Mouse (Mus musculus): ENCODE data around the gene 4930452B06Rik.
"Not testable (repeated sequence)": the region's sequence is repeated elsewhere in the genome, so short reads cannot be mapped to it uniquely, and the experiment has no call there.

The 4930452B06Rik gene

DNA sequence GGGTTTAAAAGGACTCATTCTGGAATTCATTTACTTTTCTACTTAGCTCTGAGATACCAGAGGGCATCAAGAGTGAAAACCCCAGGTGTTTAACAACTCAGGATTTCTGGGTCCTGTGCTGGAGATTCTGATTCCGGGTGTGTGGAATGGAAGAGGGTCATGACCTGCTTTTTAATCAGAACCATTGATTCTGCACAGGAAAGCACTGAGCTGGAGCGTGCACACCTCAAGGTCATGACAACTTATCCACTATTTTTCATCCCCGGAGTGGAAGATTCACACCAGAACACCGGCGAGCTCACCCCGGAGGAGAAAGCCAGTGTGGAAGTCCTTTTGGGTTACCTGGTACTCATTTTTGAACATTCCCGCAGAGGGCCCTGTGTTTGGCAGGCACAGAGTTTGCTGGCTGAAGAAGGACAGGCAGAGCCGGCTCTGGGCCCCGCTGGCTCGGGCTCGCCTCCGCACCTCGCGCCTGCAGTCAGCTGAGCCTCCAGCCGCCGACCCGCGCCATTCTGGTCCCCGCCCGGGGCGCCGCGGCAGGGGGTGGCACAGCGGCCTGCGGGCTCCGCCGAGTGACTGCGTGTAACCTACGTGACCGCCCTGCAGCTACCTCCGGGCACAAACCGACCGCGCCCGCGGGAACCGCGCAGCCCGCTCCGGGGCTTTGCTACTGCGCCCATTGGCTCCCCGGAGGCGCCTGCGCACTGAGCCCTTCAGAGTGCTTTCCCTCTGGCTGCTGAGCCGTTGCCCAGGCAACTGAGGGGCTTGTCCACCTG, at the start of gene 4930452B06Rik:
TSS of gene 4930452B06Rik (minus strand) at position 605 of the 776 bp plus-strand sequence.
- peak; percentile 7 for DNase-seq (ENCODE audit: extremely low read depth, insufficient read length, low spot score)

DNA sequence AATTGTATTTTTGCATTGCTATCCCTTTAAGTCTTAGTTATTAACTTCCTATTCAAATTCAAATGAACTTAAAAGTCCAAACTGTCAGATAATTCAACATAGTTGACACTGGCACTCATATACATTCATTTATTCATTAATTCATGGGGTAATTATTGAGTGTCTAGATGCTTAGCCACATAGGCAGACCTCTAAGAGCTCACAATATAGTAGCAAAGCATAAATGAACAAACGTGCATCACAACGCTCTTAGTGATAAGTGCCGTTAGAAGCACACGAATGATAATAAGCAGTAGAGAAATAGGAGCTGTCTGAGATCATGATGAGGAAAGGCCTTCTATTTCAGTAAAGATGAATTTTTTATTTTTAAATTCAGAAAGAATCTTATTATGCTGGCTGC, 46.6 kb upstream of the 4930452B06Rik start:
- DNase-seq (ENCODE audit: extremely low read depth, insufficient read length, low spot score) = no peak

DNA sequence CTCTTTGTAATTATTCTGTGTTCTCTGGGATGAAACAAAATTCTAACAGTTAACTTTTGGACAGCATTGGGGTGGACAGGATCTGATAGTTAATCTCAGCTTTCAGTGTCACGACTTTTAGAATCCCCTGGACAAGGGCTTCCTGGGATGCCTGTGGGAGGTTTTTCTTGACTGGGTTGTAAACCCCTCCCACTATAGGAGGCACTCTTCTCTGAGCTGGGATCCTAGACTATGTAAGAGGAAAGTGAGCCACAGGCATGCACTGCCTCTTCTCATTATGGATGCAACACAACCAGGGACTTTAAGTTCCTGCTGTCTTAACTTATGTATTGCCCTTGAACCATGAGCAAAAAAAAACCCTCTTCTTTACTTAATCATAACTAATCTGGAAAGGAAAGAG, 23.4 kb upstream of the 4930452B06Rik start:
- DNase-seq (ENCODE audit: extremely low read depth, insufficient read length, low spot score) = no peak

DNA sequence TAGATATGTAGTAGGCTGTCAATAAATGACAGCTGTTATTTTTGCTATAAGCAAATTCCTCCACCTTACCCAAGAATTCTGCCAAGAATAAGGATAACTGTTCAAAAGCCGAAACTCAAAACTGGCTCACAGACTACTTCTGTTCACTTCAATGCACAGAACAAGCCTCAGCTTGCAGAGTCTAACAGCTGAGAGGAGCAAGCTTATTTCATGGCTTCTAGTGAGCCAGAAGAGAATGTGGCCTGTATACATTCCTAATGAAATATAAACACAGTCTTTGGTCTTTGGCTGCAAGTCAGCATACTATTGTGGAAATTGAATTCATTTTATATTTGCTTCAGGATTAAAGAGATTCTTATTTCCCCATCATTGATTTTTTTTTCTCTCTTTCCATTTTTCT, 22.4 kb upstream of the 4930452B06Rik start:
- no peak for DNase-seq (ENCODE audit: extremely low read depth, insufficient read length, low spot score)

DNA sequence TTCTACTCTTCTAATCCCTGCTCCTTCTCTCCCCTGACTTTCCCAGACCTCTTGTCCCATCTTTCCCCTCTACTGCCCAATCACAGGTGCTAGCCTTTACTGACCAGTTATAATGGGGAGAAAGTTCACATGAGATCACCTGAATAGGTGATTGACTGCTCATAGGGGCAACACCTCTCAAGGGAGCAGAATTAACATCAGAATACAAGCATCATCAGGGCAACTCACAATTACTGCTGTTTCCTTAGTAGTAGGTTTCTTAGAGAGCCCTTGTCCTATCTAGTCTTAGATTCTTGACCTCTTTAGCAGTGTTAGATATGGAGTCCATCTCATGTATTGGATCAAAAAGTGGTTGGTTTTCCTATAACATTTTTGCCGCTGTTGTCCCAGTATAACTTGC, 20.1 kb upstream of the 4930452B06Rik start:
- no peak for DNase-seq (ENCODE audit: extremely low read depth, insufficient read length, low spot score)

DNA sequence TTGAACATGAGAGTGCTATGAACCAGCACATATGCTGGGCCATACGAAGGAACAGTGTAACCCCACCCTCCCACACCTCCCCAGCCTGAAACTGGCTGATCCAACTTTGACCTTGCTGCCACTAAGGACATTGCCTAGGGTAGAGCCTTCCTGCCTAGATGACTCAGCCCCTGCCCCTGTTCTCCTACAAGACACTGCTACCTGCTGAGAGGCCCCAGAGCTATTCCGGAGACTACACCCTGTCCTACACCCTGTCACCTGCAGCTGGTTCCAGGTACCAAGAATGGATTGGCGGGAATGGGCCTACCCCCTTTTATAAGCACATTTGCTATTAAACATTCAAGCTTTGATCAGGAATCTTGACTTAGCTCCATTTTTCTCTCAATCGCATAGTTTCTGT, 13.9 kb upstream of the 4930452B06Rik start:
- DNase-seq (ENCODE audit: extremely low read depth, insufficient read length, low spot score) = no peak

DNA sequence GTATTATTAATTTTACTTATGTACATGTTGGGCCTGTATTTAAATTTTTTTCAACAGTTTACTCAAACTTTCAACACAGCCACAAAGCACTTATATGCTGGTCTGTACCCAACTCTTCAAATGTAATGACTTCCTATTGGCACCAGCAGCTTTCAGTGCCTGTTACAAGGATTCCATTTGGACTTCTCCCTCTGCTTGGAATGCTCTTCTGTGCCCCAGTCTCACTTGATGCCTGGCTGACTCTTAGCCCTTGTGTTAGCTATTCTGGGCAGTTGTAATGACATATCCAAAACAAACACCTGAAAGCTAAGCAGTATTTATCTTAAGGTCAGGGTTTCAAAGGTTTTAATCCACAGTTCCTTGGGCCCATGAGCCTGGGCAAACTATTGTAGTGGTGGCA, 5.7 kb downstream of the 4930452B06Rik start:
- DNase-seq (ENCODE audit: extremely low read depth, insufficient read length, low spot score) = no peak

DNA sequence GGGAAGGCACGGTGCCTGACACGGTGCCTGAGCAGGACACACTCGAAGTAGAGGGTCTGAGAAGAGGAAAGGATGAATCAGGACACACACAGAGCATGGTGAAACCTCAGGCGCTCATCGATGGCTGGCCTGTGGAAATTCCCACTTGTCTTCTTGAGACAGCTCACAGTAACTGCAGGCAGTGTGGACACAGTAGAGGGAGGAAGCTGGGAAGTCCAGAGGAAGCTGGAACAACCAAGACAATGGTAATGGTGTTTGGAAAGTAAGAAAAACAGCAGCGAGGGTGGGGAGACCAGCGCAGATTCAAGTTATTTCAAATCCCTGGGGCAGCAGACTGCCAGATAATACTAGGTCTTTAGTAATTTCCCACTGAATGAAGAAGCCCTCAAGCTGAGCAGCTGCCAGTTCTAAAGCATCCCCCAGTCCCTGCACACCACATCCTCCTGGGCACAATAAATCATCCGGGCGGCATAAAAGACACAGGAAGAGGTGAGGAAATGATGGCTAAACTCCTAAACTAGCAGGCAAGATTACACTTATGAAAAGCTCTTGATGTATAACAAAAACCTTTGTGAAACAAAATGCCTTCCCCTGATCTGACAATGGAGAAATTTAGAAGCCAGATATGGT, 24.3 kb downstream of the 4930452B06Rik start:
- DNase-seq (ENCODE audit: extremely low read depth, insufficient read length, low spot score) = no peak

DNA sequence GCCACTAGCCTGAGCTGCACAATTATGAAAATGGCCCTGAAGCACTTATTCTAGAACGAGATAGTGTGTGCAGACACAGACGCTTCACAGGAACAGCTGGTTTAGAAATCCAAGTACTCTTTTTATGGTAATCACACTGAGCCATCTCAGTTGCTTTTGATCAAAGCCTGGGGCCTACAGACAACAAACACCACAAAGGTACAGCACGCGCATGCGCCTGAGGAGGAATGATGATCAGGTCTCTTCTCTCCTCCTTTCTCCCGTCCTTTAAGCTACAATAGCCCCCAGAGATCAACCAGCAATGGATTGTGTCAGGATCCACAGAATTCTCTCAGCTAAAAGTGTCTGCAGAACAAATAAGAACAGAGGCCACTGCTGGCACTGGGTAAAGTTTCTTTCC, 33.8 kb downstream of the 4930452B06Rik start:
- no peak for DNase-seq (ENCODE audit: extremely low read depth, insufficient read length, low spot score)

DNA sequence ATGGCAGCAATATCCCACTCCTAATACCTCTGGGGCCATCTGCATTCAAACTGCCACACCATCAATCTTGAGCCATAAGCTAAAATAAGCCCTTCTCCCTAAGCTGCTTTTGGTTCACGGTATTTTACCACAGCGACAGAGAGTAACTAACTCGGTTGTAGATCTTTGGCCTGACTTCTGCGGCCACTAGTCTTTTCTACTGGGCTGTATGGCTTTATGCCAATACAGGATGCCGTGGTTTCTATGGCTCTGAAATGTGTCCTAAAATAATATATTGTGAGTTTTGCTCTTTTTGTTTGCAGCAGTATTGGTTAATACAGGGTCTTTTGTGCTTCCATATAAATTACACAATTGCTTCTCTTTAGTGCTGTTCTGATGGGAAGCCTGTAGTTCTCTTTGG, 37.6 kb downstream of the 4930452B06Rik start:
- no peak for DNase-seq (ENCODE audit: extremely low read depth, insufficient read length, low spot score)

DNA sequence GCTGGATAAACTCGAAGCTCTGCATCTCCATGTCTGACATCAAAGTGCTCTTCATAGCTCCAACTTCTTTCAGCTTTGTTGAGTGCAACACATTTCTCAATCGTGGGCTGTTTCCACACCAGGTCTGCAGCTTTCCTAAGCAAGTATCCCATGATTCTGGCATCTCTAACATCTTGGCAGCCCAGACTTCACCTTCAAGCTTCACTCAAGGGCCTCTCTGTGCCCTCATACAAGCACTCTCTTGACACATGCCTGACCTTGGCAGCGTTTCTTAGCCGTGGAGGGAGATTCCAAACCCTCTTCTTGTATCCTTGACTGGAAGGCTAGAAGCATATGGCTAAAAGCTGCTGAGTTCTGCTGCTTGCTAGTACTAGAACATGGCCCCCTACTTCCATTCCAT, 38.6 kb downstream of the 4930452B06Rik start:
- no peak for DNase-seq (ENCODE audit: extremely low read depth, insufficient read length, low spot score)

DNA sequence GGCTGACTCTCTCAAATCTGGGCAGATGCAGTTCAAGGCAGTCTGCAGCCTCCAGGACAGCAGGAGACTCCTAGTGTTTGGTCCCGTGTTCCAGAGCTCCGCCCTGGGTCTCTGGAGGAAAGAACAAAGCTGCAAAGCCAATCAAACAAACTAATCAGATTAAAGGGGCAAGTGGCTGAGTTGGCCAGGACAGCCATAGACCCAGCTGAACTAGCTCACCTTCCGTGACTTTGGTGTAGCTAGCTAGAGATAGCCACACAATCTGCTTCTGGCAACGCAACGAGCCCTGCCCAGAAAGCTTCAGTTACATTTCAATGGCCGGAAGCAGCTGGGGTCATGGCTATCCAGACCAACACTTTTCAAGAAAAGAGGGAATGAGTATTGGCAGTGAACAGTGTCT, 44.9 kb downstream of the 4930452B06Rik start:
- no peak for DNase-seq (ENCODE audit: extremely low read depth, insufficient read length, low spot score)

DNA sequence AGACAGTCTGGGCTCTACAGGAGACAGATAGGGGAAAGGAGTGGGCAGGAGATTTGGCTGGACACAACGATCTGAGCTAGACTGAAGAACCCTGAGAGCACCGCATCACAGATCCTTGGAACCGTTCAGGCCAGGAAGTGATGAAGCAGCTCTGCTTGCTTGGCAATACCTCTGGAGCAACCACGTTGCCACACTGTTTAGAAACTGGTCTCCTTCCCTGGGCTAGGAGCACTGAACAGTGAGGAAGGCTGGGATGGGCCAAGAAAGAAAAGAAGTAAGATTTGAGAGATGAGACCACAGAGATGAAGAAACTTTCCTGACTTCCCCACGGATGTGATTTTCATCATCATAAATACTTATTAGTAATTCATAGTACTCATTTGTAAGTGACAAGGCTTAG, 45.5 kb downstream of the 4930452B06Rik start:
- DNase-seq (ENCODE audit: extremely low read depth, insufficient read length, low spot score) = no peak

DNA sequence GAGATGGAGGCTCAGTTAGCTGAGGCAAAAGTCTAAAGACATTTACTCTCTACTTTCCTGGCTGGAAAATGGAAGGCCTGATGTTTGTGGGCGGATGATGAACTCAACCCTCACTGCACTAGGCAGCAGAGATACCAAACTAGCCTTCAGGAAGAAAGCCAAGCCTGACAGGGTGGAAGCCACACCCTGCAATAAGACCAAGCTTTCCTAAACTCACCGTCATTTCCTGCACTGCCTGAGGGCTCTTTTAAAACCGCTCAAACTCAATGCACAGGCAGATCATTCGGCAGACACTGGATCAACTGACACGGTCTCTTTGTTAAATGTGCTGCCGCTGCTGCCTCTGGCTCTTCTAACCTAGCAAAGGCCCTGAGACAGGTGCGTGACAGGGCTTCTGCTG, 50.4 kb downstream of the 4930452B06Rik start:
- peak; percentile 16 for DNase-seq (ENCODE audit: extremely low read depth, insufficient read length, low spot score)

DNA sequence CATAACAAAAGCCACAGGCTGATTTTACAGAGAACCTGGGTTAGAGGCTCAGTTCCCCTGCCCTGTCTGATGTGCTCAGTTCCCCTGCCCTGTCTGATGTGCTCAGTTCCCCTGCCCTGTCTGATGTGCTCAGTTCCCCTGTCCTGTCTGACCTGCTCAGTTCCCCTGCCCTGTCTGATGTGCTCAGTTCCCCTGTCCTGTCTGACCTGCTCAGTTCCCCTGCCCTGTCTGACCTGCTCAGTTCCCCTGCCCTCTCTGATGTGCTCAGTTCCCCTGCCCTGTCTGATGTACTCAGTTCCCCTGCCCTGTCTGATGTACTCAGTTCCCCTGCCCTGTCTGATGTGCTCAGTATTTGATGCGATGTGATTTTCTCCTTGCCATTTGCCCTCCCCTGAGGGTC, 51.6 kb downstream of the 4930452B06Rik start:
- DNase-seq (ENCODE audit: extremely low read depth, insufficient read length, low spot score) = not testable (repeated sequence)

DNA sequence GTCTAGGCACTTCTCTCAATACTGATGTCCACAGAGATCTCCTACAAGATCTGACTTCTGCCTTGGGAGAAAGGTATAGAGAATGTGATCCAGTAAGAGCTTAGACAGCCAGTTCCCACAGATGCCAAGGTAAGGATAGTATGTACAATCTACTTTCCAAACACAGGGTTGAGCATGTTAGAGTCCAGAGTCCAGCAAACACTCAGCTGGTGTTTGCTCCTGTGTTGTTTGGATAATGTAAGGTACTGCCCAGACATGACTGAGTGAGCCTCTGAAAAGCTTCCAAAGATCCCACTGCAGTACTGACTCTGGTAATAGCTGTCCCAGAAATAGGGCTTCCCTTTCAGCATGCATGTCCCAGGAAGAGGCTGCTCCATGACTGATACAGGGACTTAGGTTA, 54.0 kb downstream of the 4930452B06Rik start:
- DNase-seq (ENCODE audit: extremely low read depth, insufficient read length, low spot score) = no peak

DNA sequence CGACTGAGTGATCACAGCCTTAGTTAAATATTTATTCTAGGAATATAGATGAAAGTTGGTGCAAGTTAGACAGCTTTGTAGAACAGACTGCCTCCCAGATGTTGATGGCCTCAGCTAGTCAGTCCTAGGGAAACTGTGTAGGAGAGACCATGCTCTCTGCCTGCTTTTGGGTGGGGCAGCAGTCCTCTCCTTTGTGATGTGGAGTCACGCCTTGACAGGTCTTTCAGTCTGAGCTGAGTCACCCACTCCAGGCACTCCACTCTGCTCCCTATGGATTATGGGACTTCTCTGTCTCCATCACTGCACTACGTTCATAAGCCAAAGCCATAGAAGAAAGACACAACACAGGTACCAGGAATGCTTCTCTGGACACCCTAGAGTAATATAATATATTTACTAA, 55.9 kb downstream of the 4930452B06Rik start:
- DNase-seq (ENCODE audit: extremely low read depth, insufficient read length, low spot score) = no peak

DNA sequence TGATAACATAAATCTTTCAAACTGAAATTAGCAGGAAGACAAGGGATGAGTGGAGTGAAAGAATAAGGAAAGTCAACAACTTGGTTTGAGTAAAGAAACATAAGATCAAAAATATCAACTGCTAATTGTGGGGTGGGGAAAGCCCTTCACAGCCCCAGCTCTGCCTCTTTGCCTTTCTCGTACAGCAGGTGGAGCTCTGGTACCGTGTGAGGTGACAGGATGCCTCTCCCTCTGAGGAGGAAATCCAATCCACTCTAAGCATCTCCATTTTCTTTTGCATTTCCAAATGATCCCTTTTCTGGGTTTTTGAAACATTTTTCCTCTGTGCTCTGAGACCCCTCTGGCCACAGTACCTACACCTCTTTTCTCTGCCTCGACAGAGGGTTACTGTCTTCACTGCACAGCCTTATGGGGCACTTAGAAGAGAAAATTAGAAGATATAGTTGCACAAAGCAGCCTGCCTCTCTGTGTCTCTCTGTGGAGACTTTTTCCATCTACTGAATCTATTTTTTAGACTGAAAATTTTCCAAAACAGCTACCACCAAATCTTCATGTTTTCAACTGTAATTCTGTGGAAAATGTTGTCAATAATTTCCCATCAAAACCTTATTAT, 57.4 kb downstream of the 4930452B06Rik start:
- DNase-seq (ENCODE audit: extremely low read depth, insufficient read length, low spot score) = no peak

DNA sequence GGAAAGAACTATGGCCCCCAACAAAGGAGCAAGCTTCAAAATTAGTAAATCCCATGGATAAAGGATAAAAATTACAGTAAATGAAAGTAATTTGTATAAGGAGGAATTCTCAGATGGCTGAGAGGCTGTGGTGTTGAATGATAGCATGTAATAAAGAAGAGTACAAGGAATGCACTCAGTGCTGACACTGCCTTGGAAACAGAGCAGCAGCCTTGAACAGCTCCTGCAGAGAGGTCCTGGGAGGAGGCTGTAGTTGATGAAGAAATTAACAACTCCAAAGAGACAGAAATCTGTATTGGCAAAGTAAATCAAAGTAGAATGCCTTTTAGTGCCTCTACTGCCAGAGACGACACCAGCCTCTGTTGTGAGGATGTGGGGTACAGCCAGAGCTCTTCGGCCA, 61.1 kb downstream of the 4930452B06Rik start:
- DNase-seq (ENCODE audit: extremely low read depth, insufficient read length, low spot score) = no peak

DNA sequence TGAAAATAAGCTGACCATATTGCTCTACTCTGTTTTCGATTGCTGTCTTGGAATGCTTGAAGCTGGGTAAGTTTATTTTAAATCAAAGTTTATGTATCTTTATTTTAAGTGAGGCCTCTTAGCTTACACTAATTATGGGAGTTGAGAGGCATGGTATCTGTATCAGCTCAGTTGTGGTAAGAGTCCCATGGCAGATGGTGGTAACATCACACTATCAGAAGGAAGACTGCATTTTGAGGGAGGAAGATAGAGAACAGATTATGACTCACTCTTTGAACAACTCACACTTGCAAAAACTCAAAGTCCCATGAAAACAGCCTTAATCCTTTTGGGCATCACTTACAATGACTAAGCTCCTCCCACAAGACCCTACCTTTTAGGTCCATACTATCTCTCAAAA, 81.0 kb downstream of the 4930452B06Rik start:
- no peak for DNase-seq (ENCODE audit: extremely low read depth, insufficient read length, low spot score)

DNA sequence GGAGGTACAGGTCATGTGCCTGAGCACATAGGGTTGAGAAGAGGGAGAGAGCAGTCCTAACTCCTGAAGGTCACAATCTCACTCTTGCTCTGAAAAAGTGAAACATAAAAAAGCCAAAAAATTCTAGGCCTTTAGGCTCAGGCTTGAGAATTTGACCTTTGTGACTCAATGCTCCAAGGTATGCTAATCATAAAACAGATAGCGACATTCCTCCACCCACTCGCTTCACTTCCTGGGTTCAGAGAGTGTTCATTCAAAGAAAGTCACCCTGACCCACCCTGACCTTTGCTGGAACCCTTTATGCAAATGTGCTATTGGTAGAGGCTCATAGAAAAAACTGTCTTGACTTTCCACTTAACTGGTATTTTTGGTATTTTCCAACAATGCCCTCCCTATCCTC, 115.0 kb downstream of the 4930452B06Rik start:
- not testable (repeated sequence) for DNase-seq (ENCODE audit: extremely low read depth, insufficient read length, low spot score)

DNA sequence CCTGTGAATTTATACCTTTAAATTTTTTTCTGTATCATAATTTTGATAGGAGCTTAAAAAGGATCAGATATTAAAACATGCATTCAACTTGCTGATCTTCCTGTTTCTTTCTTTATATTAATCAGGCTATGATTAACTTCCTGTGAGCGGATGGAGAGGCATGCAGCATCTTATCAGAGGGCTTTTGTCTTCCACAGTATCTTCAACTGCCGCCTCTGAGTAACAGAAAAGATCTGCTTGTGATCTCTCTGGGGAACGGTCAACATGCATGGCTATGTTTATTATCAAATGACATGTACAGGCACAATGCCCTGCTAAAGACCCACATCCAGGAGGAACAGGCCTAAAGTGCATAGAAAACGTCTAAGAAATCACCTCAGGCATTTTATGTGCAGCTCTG, 116.9 kb downstream of the 4930452B06Rik start:
- DNase-seq (ENCODE audit: extremely low read depth, insufficient read length, low spot score) = no peak

Data from 3134 (cell line).